Mouse (Mus musculus) brain, adult 10 weeks (tissue): ENCODE results near the gene 4930474N05Rik. TPM values are rescaled to one million over a fixed set of nuclear protein-coding genes. Genes with fewer than 3 reads are reported as not detected.

Experiments used
- polyA plus RNA-seq: library from polyadenylated mRNA; stranded (reverse); fragments of 350-450 nt; fragmentation: Illumina TruSeq; extraction: RNeasy Lipid Tissue Mini Kit (QIAGEN cat#74804); gene quantifications from one replicate; pipeline ENCODE4 v1.2.3, GENCODE M21; 2015; ENCODE audit warnings: low read depth, low replicate concordance

4930474N05Rik gene
- polyA plus RNA-seq: not detected

GRCm38 (mm10) chr14:36094617-36095016 lies at the start of gene 4930474N05Rik:
4930474N05Rik (plus strand) TSS chr14:36094917.

